Mouse (Mus musculus): ENCODE results near the gene Lyz1. TPM values are rescaled to one million over a fixed set of nuclear protein-coding genes. Genes with fewer than 3 reads are reported as not detected.
"Not testable (repeated sequence)": the region's sequence is repeated elsewhere in the genome, so short reads cannot be mapped to it uniquely, and the experiment has no call there.

Gene Lyz1
- polyA plus RNA-seq, 1 experiment = 90.7 TPM

GRCm38 (mm10) chr10:117288197-117289033 is 4.3 kb downstream of the Lyz1 start:
- Histone ChIP-seq H3K4me1 (ENCODE audit: control insufficient read depth, insufficient read depth, low read length) (peaks cover 60% of the 10 kb centered on the region), H3K4me3 (ENCODE audit: insufficient read depth, low read length) (no peak overlapping the region), H3K27ac (ENCODE audit: insufficient read depth, low read depth, low read length) (peak overlapping the region; percentile 95)
- TF ChIP-seq CTCF (IDR thresholded peaks at IDR 0.05; ENCODE audit: low read depth, low read length) (no peak), POLR2A (IDR thresholded peaks at IDR 0.05; ENCODE audit: borderline replicate concordance, low read depth, low read length) (no peak)

GRCm38 (mm10) chr10:117287226-117287850 is 5.3 kb downstream of the Lyz1 start:
- H3K4me1 ChIP-seq (ENCODE audit: control insufficient read depth, insufficient read depth, low read length) = peaks cover 64% of the 10 kb centered on the region
- H3K27ac ChIP-seq (ENCODE audit: insufficient read depth, low read depth, low read length) = peak overlapping the region; percentile 95
- TF ChIP-seq POLR2A (IDR thresholded peaks at IDR 0.05; ENCODE audit: borderline replicate concordance, low read depth, low read length) = no peak
- no peak for TF ChIP-seq CTCF (IDR thresholded peaks at IDR 0.05; ENCODE audit: low read depth, low read length)
- no peak overlapping the region for H3K4me3 ChIP-seq (ENCODE audit: insufficient read depth, low read length)

- Histone ChIP-seq H3K4me1 (ENCODE audit: control insufficient read depth, insufficient read depth, low read length) (peaks cover 62% of the 10 kb centered on the region), H3K27ac (ENCODE audit: insufficient read depth, low read depth, low read length) (peak overlapping the region; percentile 82), H3K4me3 (ENCODE audit: insufficient read depth, low read length) (no peak overlapping the region)
- no peak for TF ChIP-seq POLR2A (IDR thresholded peaks at IDR 0.05; ENCODE audit: borderline replicate concordance, low read depth, low read length)
- TF ChIP-seq CTCF (IDR thresholded peaks at IDR 0.05; ENCODE audit: low read depth, low read length) = no peak
Measured at GRCm38 (mm10) chr10:117286366-117286970, 6.2 kb downstream of the Lyz1 start.

- Histone ChIP-seq H3K4me3 (ENCODE audit: insufficient read depth, low read length) (0 out of 2 replicates have a peak overlapping the region, but pooled peaks have one; percentile 22), H3K27ac (ENCODE audit: insufficient read depth, low read depth, low read length) (peak overlapping the region; percentile 83), H3K4me1 (ENCODE audit: control insufficient read depth, insufficient read depth, low read length) (peaks cover 60% of the 10 kb centered on the region)
Measured at GRCm38 (mm10) chr10:117285584-117285983, 7.1 kb downstream of the Lyz1 start.

- Histone ChIP-seq H3K27ac (ENCODE audit: insufficient read depth, low read depth, low read length) (peak overlapping the region; percentile 83), H3K4me1 (ENCODE audit: control insufficient read depth, insufficient read depth, low read length) (peaks cover 55% of the 10 kb centered on the region), H3K4me3 (ENCODE audit: insufficient read depth, low read length) (peak overlapping the region; percentile 22; the same call in 1 of the 2 replicates)
- TF ChIP-seq POLR2A (IDR thresholded peaks at IDR 0.05; ENCODE audit: borderline replicate concordance, low read depth, low read length) (no peak), CTCF (IDR thresholded peaks at IDR 0.05; ENCODE audit: low read depth, low read length) (no peak)
Measured at GRCm38 (mm10) chr10:117284578-117285520, 7.8 kb downstream of the Lyz1 start.

- peaks cover 51% of the 10 kb centered on the region for H3K4me1 ChIP-seq (ENCODE audit: control insufficient read depth, insufficient read depth, low read length)
- H3K27ac ChIP-seq (ENCODE audit: insufficient read depth, low read depth, low read length) = peak overlapping the region; percentile 83
- no peak for TF ChIP-seq POLR2A (IDR thresholded peaks at IDR 0.05; ENCODE audit: borderline replicate concordance, low read depth, low read length)
- no peak overlapping the region for H3K4me3 ChIP-seq (ENCODE audit: insufficient read depth, low read length)
Measured at GRCm38 (mm10) chr10:117283871-117284577, 8.6 kb downstream of the Lyz1 start.

GRCm38 (mm10) chr10:117283196-117283595 is 9.5 kb downstream of the Lyz1 start:
- not testable (repeated sequence) for H3K4me3 ChIP-seq (ENCODE audit: insufficient read depth, low read length)
- Histone ChIP-seq H3K27ac (ENCODE audit: insufficient read depth, low read depth, low read length) (peak overlapping the region; percentile 94), H3K4me1 (ENCODE audit: control insufficient read depth, insufficient read depth, low read length) (peaks cover 44% of the 10 kb centered on the region)

GRCm38 (mm10) chr10:117282551-117282950 is 10.1 kb downstream of the Lyz1 start:
- H3K27ac ChIP-seq (ENCODE audit: insufficient read depth, low read depth, low read length) = peak overlapping the region; percentile 94
- peaks cover 39% of the 10 kb centered on the region for H3K4me1 ChIP-seq (ENCODE audit: control insufficient read depth, insufficient read depth, low read length)

GRCm38 (mm10) chr10:117282049-117282448 is 10.6 kb downstream of the Lyz1 start, which contains the start of gene Lyz2:
Lyz2 (minus strand) TSS chr10:117282321.
- TF ChIP-seq CTCF (IDR thresholded peaks at IDR 0.05; ENCODE audit: low read depth, low read length) (no peak), POLR2A (IDR thresholded peaks at IDR 0.05; ENCODE audit: borderline replicate concordance, low read depth, low read length) (peak; percentile 74; the same call in 1 of the 2 replicates)
- Histone ChIP-seq H3K4me1 (ENCODE audit: control insufficient read depth, insufficient read depth, low read length) (peaks cover 34% of the 10 kb centered on the region), H3K27ac (ENCODE audit: insufficient read depth, low read depth, low read length) (peak within 1 kb of the TSS; percentile 94), H3K4me3 (ENCODE audit: insufficient read depth, low read length) (peak within 1 kb of the TSS; percentile 70)

More at GRCm38 (mm10) chr10:117282551-117282950, 10.1 kb downstream of the Lyz1 start:
- H3K4me3 ChIP-seq (ENCODE audit: insufficient read depth, low read length) = peak overlapping the region; percentile 38
- no peak for TF ChIP-seq POLR2A (IDR thresholded peaks at IDR 0.05; ENCODE audit: borderline replicate concordance, low read depth, low read length)
- no peak for TF ChIP-seq CTCF (IDR thresholded peaks at IDR 0.05; ENCODE audit: low read depth, low read length)

Data from bone marrow macrophage, adult 2 months (primary cell).